Mouse (Mus musculus): ENCODE results near the gene Adamts17. TPM values are rescaled to one million over a fixed set of nuclear protein-coding genes. Genes with fewer than 3 reads are reported as not detected.

Adamts17 gene
- polyA plus RNA-seq, 1 experiment from 2014 or later: 11.2 TPM

GRCm38 (mm10) chr7:66923595-66923994 is 84.1 kb downstream of the Adamts17 start:
- 91% methylated on average over 3 of the region's 3 CpGs for WGBS
- Histone ChIP-seq H3K9me3 (ENCODE audit: control insufficient read depth, low read length) (no peaks in the 10 kb centered on the region), H3K36me3 (ENCODE audit: control insufficient read depth, insufficient read depth, low read length) (0 out of 2 replicates have a peak, but pooled peaks cover 12% of the 10 kb centered on the region), H3K27ac (replicated peaks; ENCODE audit: low read depth, low read length) (no peak overlapping the region), H3K4me3 (ENCODE audit: low read depth, low read length) (no peak overlapping the region), H3K4me1 (ENCODE audit: control insufficient read depth, insufficient read depth, low read length) (0 out of 2 replicates have a peak, but pooled peaks cover under 1% of the 10 kb centered on the region), H3K27me3 (replicated peaks; ENCODE audit: control insufficient read depth, insufficient read depth, low read length) (no peaks in the 10 kb centered on the region), H3K9ac (ENCODE audit: low read depth, low read length) (no peak overlapping the region), H3K4me2 (ENCODE audit: low read depth, low read length) (no peak overlapping the region)
- DNase-seq (ENCODE audit: low spot score) (no peak), ATAC-seq (ENCODE audit: low read depth) (no peak)

GRCm38 (mm10) chr7:66924104-66924503 is 84.6 kb downstream of the Adamts17 start:
- H3K9ac ChIP-seq (ENCODE audit: low read depth, low read length): no peak overlapping the region
- no peaks in the 10 kb centered on the region for H3K9me3 ChIP-seq (ENCODE audit: control insufficient read depth, low read length)
- peak; percentile 34 for DNase-seq (ENCODE audit: low spot score)
- no peak overlapping the region for H3K4me2 ChIP-seq (ENCODE audit: low read depth, low read length)
- H3K36me3 ChIP-seq (ENCODE audit: control insufficient read depth, insufficient read depth, low read length): 0 out of 2 replicates have a peak, but pooled peaks cover 7% of the 10 kb centered on the region
- ATAC-seq (ENCODE audit: low read depth): peak; percentile 56; the same call in 1 of the 2 replicates
- H3K27ac ChIP-seq (replicated peaks; ENCODE audit: low read depth, low read length): no peak overlapping the region
- WGBS: 63% methylated on average over 1 of the region's 1 CpGs
- peaks cover 6% of the 10 kb centered on the region; the same call in 1 of the 2 replicates for H3K4me1 ChIP-seq (ENCODE audit: control insufficient read depth, insufficient read depth, low read length)
- no peaks in the 10 kb centered on the region for H3K27me3 ChIP-seq (replicated peaks; ENCODE audit: control insufficient read depth, insufficient read depth, low read length)
- H3K4me3 ChIP-seq (ENCODE audit: low read depth, low read length): no peak overlapping the region

- Histone ChIP-seq H3K27me3 (replicated peaks; ENCODE audit: control insufficient read depth, insufficient read depth, low read length) (no peaks in the 10 kb centered on the region), H3K4me2 (ENCODE audit: low read depth, low read length) (no peak overlapping the region), H3K36me3 (ENCODE audit: control insufficient read depth, insufficient read depth, low read length) (no peaks in the 10 kb centered on the region), H3K4me3 (ENCODE audit: low read depth, low read length) (no peak overlapping the region), H3K9ac (ENCODE audit: low read depth, low read length) (no peak overlapping the region), H3K4me1 (ENCODE audit: control insufficient read depth, insufficient read depth, low read length) (peaks cover 10% of the 10 kb centered on the region), H3K9me3 (ENCODE audit: control insufficient read depth, low read length) (no peaks in the 10 kb centered on the region), H3K27ac (replicated peaks; ENCODE audit: low read depth, low read length) (no peak overlapping the region)
- 23% methylated on average over 6 of the region's 6 CpGs for WGBS
- DNase-seq (ENCODE audit: low spot score) (peak; percentile 86), ATAC-seq (ENCODE audit: low read depth) (peak; percentile 59)
Observed at GRCm38 (mm10) chr7:66929263-66929662, 89.7 kb downstream of the Adamts17 start.

GRCm38 (mm10) chr7:66931291-66931690 is 91.8 kb downstream of the Adamts17 start:
- Histone ChIP-seq H3K36me3 (ENCODE audit: control insufficient read depth, insufficient read depth, low read length) (no peaks in the 10 kb centered on the region), H3K4me1 (ENCODE audit: control insufficient read depth, insufficient read depth, low read length) (peaks cover 10% of the 10 kb centered on the region), H3K4me2 (ENCODE audit: low read depth, low read length) (no peak overlapping the region), H3K27ac (replicated peaks; ENCODE audit: low read depth, low read length) (no peak overlapping the region), H3K27me3 (replicated peaks; ENCODE audit: control insufficient read depth, insufficient read depth, low read length) (no peaks in the 10 kb centered on the region), H3K9ac (ENCODE audit: low read depth, low read length) (no peak overlapping the region), H3K9me3 (ENCODE audit: control insufficient read depth, low read length) (no peaks in the 10 kb centered on the region), H3K4me3 (ENCODE audit: low read depth, low read length) (no peak overlapping the region)
- WGBS: 96% methylated on average over 1 of the region's 1 CpGs
- DNase-seq (ENCODE audit: low spot score) (no peak), ATAC-seq (ENCODE audit: low read depth) (no peak)

DNA sequence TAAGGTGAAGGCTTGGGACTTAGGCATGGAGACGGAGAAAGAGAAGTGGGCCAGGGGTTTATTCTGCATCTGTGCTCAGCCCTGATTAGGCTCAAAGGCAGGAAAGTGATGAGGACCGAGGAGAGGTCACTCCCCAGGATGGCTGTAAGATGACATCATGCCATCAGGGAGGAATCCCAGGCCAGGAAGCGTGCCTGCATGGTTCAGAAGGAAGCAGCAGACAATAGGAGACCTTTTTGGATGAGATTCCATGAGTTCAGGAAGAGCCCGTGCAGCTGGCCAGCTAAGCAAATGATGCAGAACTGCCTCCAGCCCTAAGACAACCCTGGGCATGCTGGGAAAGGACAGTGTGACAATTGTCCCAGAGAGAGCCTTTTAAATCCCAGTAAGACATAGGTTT is 93.7 kb downstream of the Adamts17 start:
- Histone ChIP-seq H3K36me3 (ENCODE audit: control insufficient read depth, insufficient read depth, low read length) (no peaks in the 10 kb centered on the region), H3K27me3 (replicated peaks; ENCODE audit: control insufficient read depth, insufficient read depth, low read length) (no peaks in the 10 kb centered on the region), H3K4me3 (ENCODE audit: low read depth, low read length) (no peak overlapping the region), H3K9me3 (ENCODE audit: control insufficient read depth, low read length) (no peaks in the 10 kb centered on the region), H3K27ac (replicated peaks; ENCODE audit: low read depth, low read length) (0 out of 2 replicates have a peak overlapping the region, but pooled peaks have one; percentile 1), H3K4me2 (ENCODE audit: low read depth, low read length) (no peak overlapping the region), H3K9ac (ENCODE audit: low read depth, low read length) (no peak overlapping the region), H3K4me1 (ENCODE audit: control insufficient read depth, insufficient read depth, low read length) (peaks cover 10% of the 10 kb centered on the region)
- peak; percentile 5; the same call in 1 of the 2 replicates for ATAC-seq (ENCODE audit: low read depth)
- 45% methylated on average over 4 of the region's 4 CpGs for WGBS
- DNase-seq (ENCODE audit: low spot score): peak; percentile 68

- H3K4me1 ChIP-seq (ENCODE audit: control insufficient read depth, insufficient read depth, low read length): peaks cover 8% of the 10 kb centered on the region
- 47% methylated on average over 6 of the region's 6 CpGs for WGBS
- no peak overlapping the region for H3K4me2 ChIP-seq (ENCODE audit: low read depth, low read length)
- no peaks in the 10 kb centered on the region for H3K36me3 ChIP-seq (ENCODE audit: control insufficient read depth, insufficient read depth, low read length)
- ATAC-seq (ENCODE audit: low read depth): peak; percentile 30; the same call in 1 of the 2 replicates
- H3K9me3 ChIP-seq (ENCODE audit: control insufficient read depth, low read length): no peaks in the 10 kb centered on the region
- DNase-seq (ENCODE audit: low spot score): peak; percentile 72
- no peak overlapping the region for H3K4me3 ChIP-seq (ENCODE audit: low read depth, low read length)
- H3K27ac ChIP-seq (replicated peaks; ENCODE audit: low read depth, low read length): no peak overlapping the region
- H3K9ac ChIP-seq (ENCODE audit: low read depth, low read length): no peak overlapping the region
- H3K27me3 ChIP-seq (replicated peaks; ENCODE audit: control insufficient read depth, insufficient read depth, low read length): no peaks in the 10 kb centered on the region
Observed at GRCm38 (mm10) chr7:66934062-66934461, 94.5 kb downstream of the Adamts17 start.

- Histone ChIP-seq H3K27me3 (replicated peaks; ENCODE audit: control insufficient read depth, insufficient read depth, low read length) (no peaks in the 10 kb centered on the region), H3K36me3 (ENCODE audit: control insufficient read depth, insufficient read depth, low read length) (no peaks in the 10 kb centered on the region), H3K9me3 (ENCODE audit: control insufficient read depth, low read length) (no peaks in the 10 kb centered on the region), H3K27ac (replicated peaks; ENCODE audit: low read depth, low read length) (no peak overlapping the region), H3K4me3 (ENCODE audit: low read depth, low read length) (no peak overlapping the region), H3K9ac (ENCODE audit: low read depth, low read length) (no peak overlapping the region), H3K4me1 (ENCODE audit: control insufficient read depth, insufficient read depth, low read length) (peaks cover 8% of the 10 kb centered on the region; the same call in 1 of the 2 replicates), H3K4me2 (ENCODE audit: low read depth, low read length) (no peak overlapping the region)
- no peak for DNase-seq (ENCODE audit: low spot score)
- WGBS: 85% methylated on average over 6 of the region's 6 CpGs
- ATAC-seq (ENCODE audit: low read depth): no peak
Observed at GRCm38 (mm10) chr7:66935041-66935440, 95.5 kb downstream of the Adamts17 start.

DNA sequence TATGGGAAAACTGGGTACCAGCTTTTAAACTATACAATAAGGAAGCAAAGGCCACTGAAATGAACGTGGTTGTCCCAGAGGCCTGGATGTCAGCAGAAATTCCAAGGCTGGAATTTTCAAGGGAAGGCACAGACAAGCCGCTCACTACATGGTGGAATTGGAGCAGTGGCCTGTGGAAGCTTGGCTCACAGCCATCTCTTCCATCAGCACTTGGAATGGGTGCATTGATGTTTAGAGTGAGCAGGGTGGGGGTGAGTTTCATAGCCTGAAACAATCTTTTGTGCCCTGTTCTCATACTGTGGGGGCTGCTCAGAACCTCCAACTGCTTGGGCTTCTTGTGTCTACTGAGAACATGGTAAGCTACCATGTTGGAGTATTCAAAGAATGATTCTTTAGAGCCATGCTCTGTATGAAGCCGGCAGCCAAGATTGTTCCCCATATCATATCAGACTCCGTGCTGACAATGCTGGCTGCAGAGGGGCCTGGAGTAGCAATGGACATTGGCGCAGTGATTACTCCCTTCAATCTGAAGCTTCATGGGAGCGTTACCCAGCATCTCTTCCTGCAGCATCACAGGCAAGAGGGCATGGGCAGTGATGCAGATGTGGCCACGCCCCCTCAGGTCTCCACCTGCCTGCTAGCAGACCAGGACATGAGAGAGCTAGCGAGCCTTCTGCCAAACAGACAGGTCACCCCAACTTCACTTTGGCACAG is 96.7 kb downstream of the Adamts17 start:
- H3K36me3 ChIP-seq (ENCODE audit: control insufficient read depth, insufficient read depth, low read length): no peaks in the 10 kb centered on the region
- H3K9ac ChIP-seq (ENCODE audit: low read depth, low read length): no peak overlapping the region
- H3K4me1 ChIP-seq (ENCODE audit: control insufficient read depth, insufficient read depth, low read length): peaks cover 8% of the 10 kb centered on the region; the same call in 1 of the 2 replicates
- H3K9me3 ChIP-seq (ENCODE audit: control insufficient read depth, low read length): no peaks in the 10 kb centered on the region
- WGBS: 66% methylated on average over 8 of the region's 8 CpGs
- ATAC-seq (ENCODE audit: low read depth) (peak; percentile 20; the same call in 1 of the 2 replicates), DNase-seq (ENCODE audit: low spot score) (peak; percentile 73)
- no peak overlapping the region for H3K4me2 ChIP-seq (ENCODE audit: low read depth, low read length)
- no peak overlapping the region for H3K4me3 ChIP-seq (ENCODE audit: low read depth, low read length)
- peak overlapping the region; percentile 17; the same call in 1 of the 2 replicates for H3K27ac ChIP-seq (replicated peaks; ENCODE audit: low read depth, low read length)
- no peaks in the 10 kb centered on the region for H3K27me3 ChIP-seq (replicated peaks; ENCODE audit: control insufficient read depth, insufficient read depth, low read length)

- no peak overlapping the region for H3K4me2 ChIP-seq (ENCODE audit: low read depth, low read length)
- no peaks in the 10 kb centered on the region for H3K9me3 ChIP-seq (ENCODE audit: control insufficient read depth, low read length)
- H3K4me3 ChIP-seq (ENCODE audit: low read depth, low read length): no peak overlapping the region
- no peak for ATAC-seq (ENCODE audit: low read depth)
- H3K27ac ChIP-seq (replicated peaks; ENCODE audit: low read depth, low read length): no peak overlapping the region
- H3K9ac ChIP-seq (ENCODE audit: low read depth, low read length): no peak overlapping the region
- H3K36me3 ChIP-seq (ENCODE audit: control insufficient read depth, insufficient read depth, low read length): no peaks in the 10 kb centered on the region
- WGBS: 73% methylated on average over 2 of the region's 2 CpGs
- DNase-seq (ENCODE audit: low spot score): no peak
- no peaks in the 10 kb centered on the region for H3K27me3 ChIP-seq (replicated peaks; ENCODE audit: control insufficient read depth, insufficient read depth, low read length)
- peaks cover 8% of the 10 kb centered on the region; the same call in 1 of the 2 replicates for H3K4me1 ChIP-seq (ENCODE audit: control insufficient read depth, insufficient read depth, low read length)
Observed at GRCm38 (mm10) chr7:66936911-66937310, 97.4 kb downstream of the Adamts17 start.
